Mouse (Mus musculus): ENCODE measurements around the gene Kansl1.
"Not testable (repeated sequence)": the region's sequence is repeated elsewhere in the genome, so short reads cannot be mapped to it uniquely, and the experiment has no call there.

The Kansl1 gene

DNA sequence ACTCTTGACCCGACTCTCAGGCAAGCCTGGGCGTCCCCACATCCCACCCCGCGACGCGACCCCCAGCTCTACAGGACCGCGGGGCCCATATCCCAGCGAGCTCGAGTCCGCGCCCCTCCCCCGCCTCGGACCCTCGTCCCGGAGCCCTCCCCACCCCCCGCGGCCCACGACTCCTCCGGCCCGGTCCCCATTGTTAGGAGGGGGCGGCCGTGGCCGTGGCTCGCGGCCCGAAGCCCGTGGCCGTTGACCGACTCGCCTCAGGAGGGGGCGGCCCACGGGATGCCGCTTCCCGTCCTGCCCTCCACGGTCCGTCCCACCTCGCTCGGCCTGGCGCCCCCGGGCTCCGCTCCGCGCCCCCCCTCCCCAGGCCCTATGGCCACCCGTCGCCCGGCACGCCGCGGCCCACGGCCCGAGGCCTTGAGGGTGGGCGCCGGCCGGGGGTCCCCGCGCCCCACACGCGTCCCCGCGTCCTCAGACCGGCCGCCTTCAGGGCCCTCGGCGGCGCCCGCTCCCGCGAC lies at the start of gene Kansl1:
Kansl1 (minus strand) TSS at position 111 of the 518 bp plus-strand sequence.
- in situ Hi-C loops (cut with MseI, MboI): no loop called here

DNA sequence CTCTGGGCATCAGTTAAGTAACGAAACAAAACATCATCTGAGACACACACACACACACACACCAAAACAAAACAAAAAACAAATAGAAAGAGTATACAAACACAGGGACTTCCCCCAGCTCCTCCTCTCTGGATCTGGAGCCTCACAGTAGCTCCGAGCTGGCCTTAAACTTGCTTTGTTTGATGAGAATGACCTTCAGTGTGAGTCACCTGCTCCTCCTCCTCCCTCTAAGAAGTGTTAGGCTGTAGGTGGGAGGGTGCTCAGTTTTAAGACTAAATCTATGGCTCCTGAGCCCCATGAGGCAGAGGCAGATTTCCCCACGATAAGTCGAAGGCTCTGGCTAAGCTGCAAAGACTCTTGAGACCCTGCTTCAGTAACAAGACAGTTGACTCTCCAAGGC lies 43.8 kb upstream of the Kansl1 start:
- in situ Hi-C loops (cut with MseI, MboI): no loop called here

DNA sequence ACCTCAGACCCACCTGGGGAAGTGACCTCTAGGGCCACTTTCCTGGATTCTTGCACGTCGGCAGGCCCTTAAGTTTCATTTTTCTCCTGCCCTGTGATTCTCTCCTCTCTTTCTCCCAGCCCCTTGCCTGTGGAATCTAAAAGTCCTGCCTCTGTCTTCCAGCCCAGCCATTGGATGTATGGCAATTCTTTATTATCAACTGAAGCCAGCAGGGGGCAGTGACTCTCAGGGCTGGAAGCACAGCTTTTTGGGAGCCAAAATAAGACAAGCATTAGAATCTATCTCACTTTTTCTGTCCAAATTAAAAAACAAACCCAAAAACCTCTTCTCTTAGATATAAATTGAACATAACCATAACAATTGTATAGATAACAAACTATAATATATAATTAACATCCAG lies 41.9 kb upstream of the Kansl1 start:
- in situ Hi-C loops (cut with MseI, MboI): no loop called here

DNA sequence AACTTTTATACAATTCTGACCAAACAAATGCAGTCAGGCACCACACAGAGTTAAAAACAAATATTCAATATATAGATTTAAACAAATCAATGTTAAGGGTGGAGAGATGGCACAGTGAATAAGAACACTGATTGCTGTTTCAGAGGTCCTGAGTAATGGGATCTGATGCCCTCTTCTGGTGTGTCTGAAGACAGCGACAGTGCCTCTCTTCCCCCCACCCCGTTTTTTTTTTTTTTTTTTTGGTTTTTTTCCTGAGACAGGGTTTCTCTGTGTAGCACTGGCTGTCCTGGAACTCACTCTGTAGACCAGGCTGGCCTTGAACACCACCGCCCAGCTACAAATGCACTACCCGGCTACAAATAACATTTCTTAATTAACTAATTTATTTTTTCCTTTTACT lies 39.8 kb upstream of the Kansl1 start:
- in situ Hi-C loops (cut with MseI, MboI): no loop called here

GRCm38 (mm10) chr11:104488292-104488691 lies 19.6 kb upstream of the Kansl1 start:
- in situ Hi-C loops (cut with MseI, MboI): no loop called here

DNA sequence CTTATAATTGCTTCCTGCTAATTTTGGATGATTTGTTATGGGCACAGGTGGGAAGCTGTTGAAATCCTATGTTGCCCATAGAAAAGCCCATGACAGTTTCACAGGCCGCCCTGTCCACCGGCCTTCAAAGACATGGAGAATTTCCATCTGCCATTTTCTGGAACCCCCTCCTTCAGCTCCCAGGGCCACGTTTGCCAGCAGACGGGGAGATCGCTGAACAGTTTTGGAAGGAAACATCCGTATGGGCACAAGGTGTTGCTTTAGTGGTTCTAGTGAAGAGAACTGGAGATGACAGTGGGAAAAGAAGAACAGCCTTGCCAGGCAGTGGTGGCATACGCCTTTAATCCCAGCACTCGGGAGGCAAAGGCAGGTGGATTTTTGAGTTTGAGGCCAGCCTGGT lies 13.3 kb upstream of the Kansl1 start:
- in situ Hi-C loops (cut with MseI, MboI): no loop called here

- in situ Hi-C loops (cut with MseI, MboI): no loop called here
Measured at GRCm38 (mm10) chr11:104479505-104479904, 10.8 kb upstream of the Kansl1 start.

- in situ Hi-C loops (cut with MseI, MboI): no loop called here
Measured at GRCm38 (mm10) chr11:104469371-104469835, 742 bp upstream of the Kansl1 start.

GRCm38 (mm10) chr11:104467698-104468097 lies 963 bp downstream of the Kansl1 start:
- in situ Hi-C loops (cut with MseI, MboI): no loop called here

- in situ Hi-C loops (cut with MseI, MboI): no loop called here
Measured at GRCm38 (mm10) chr11:104461551-104461950, 7.1 kb downstream of the Kansl1 start.

DNA sequence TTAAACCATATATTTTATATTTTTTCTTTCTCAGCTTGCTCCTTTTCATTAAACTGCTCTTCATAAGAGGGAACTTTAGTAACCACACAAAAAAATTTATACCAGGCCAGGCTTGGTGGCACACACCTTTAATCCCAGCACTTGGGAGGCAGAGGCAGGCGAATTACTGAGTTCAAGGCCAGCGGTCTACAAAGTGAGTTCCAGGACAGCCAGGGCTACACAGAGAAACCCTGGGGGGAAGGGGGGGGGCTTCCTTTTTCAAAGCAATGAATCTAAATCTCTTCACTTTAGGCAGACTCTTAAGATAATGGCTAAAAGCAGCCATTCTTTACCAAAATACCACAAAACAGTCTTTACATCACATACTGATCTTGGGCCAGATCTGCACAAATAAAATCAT lies 9.0 kb downstream of the Kansl1 start:
- in situ Hi-C loops (cut with MseI, MboI): no loop called here

DNA sequence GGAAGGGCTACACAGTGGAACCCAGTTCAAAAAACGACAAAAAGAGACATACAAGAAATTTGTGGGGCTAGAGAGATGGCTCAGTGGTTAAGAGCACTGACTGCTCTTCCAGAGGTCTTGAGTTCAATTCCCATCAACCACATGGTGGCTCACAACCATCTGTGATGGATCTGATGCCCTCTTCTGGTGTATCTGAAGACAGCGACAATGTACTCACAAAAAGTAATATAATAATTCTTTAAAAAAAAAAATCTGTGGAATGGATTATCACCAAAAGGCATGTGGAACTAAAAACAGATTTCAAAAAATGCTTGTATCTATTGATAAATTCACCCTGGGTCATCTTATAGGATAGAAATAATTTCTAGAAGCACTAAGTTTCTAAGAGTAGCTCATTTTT lies 10.2 kb downstream of the Kansl1 start:
- in situ Hi-C loops (cut with MseI, MboI): no loop called here

DNA sequence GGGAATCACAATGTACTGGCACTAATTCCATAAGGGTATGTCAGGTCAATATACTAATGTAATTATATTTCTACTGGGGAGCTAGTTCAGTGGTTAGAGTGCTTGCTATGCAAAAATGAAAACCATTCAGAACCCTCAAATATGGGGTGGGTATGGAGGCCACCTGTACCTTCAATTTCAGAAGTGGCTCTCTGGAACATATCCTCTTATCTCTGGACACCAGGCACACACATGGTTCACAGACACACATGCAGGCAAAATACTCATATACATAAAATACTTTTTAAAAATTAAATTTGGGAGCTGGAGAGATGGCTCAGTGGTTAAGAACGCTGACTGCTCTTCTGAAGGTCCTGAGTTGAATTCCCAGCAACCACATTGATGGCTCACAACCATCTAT lies 16.0 kb downstream of the Kansl1 start:
- in situ Hi-C loops (cut with MseI, MboI): no loop called here

DNA sequence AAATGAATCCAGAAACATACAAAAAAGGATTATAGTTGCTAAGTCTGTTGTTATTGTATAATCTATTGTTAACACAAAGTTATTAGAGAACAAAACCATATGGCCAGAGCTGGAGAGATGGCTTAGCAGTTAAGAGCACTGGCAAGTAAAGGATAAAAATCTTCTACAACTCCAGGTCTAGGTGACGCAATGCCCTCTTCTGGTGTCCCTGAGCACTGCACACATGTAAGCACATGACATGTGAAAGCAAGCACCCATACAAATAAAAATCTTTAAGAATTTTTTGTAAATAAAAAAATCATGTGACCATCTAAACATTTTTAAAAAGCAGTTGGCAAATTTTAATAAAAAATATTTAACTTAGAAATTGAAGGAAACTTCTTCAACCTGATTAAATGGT lies 17.4 kb downstream of the Kansl1 start:
- in situ Hi-C loops (cut with MseI, MboI): no loop called here

- in situ Hi-C loops (cut with MseI, MboI): not testable (repeated sequence)
Measured at GRCm38 (mm10) chr11:104448499-104448898, 20.2 kb downstream of the Kansl1 start.

GRCm38 (mm10) chr11:104445538-104445937 lies 23.1 kb downstream of the Kansl1 start:
- in situ Hi-C loops (cut with MseI, MboI): no loop called here

GRCm38 (mm10) chr11:104445044-104445443 lies 23.6 kb downstream of the Kansl1 start:
- in situ Hi-C loops (cut with MseI, MboI): no loop called here

GRCm38 (mm10) chr11:104443359-104443758 lies 25.3 kb downstream of the Kansl1 start:
- in situ Hi-C loops (cut with MseI, MboI): no loop called here

DNA sequence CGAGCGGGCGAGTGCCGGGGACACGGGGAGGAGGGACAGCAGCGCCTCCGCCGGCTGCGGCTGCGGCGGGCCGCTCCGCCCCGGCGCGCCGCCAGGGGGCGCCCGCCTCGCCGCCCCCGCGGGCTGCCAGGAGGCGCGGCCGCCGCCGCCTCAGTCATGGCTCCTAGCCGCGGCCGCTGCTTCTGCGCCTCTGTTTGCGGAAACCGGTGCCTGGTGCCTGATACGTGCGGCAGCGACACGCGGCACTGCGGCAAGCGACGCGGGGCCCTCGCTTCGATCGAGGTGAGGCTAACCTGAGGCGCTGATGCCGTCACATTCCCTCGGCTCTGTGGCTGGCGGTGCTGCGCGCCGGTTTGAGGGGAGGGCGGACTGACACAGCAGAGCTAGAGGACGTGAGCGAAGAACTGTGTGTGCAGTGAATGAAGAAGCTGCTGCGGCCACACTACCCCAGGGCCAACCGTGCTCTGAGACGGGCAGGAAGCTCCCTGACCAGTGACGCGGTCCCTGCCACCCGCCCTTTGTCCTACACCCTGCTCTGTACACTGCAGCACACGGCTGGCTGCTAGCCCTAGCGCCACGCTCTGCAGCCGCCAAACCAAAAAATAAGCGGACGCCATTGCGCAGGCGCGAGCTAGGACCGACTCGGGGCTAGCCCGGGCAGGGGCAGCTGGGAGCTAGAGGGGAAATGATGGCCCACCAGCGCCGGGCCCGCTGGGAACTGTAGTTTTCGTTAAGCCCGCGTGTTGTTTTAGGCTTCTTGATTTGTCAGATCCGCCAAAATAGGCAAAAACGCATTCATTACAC lies 26.1 kb downstream of the Kansl1 start:
- in situ Hi-C loops (cut with MseI, MboI): no loop called here

- in situ Hi-C loops (cut with MseI, MboI): no loop called here
Measured at GRCm38 (mm10) chr11:104441475-104442332, 27.0 kb downstream of the Kansl1 start.

GRCm38 (mm10) chr11:104440521-104441474 lies 27.9 kb downstream of the Kansl1 start:
- in situ Hi-C loops (cut with MseI, MboI): no loop called here
